Mouse (Mus musculus) heart, adult 9 months (tissue): ENCODE results near the gene Gpr146.
"Not testable (repeated sequence)": the region's sequence is repeated elsewhere in the genome, so short reads cannot be mapped to it uniquely, and the experiment has no call there.

ENCODE experiments used
- DNase-seq, 2 experiments: peaks; one replicate each; pipeline ENCODE4 v3.0.0; 2022; ENCODE audit warnings: low spot score in 2 of 2

Gene Gpr146

GRCm38 (mm10) chr5:139377468-139378270, at the start of gene Gpr146:
Gpr146 (plus strand) TSS chr5:139377697.
- peak; percentile 78 to 82 for DNase-seq

- no peak for DNase-seq
These were observed 46.7 kb upstream of the Gpr146 start for GRCm38 (mm10) chr5:139330766-139331165.

GRCm38 (mm10) chr5:139331742-139332141, 45.8 kb upstream of the Gpr146 start:
- peak in 1 of 2 experiments; percentile 70 for DNase-seq

- DNase-seq = no peak
These were observed 44.8 kb upstream of the Gpr146 start for GRCm38 (mm10) chr5:139332590-139333272.

GRCm38 (mm10) chr5:139333301-139334013, 44.0 kb upstream of the Gpr146 start:
- no peak for DNase-seq

GRCm38 (mm10) chr5:139334394-139334793, 43.1 kb upstream of the Gpr146 start:
- DNase-seq = not testable (repeated sequence)

GRCm38 (mm10) chr5:139335634-139336033, 41.9 kb upstream of the Gpr146 start:
- no peak for DNase-seq

- peak in 1 of 2 experiments; percentile 49 for DNase-seq
These were observed 39.6 kb upstream of the Gpr146 start for GRCm38 (mm10) chr5:139337826-139338370.

GRCm38 (mm10) chr5:139338403-139338802, 39.1 kb upstream of the Gpr146 start:
- no peak for DNase-seq

GRCm38 (mm10) chr5:139338891-139339290, 38.6 kb upstream of the Gpr146 start:
- no peak for DNase-seq

- DNase-seq = peak; percentile 77
These were observed 33.3 kb upstream of the Gpr146 start for GRCm38 (mm10) chr5:139344021-139344686.

- DNase-seq = peak; percentile 90 to 96
These were observed 32.7 kb upstream of the Gpr146 start for GRCm38 (mm10) chr5:139344687-139345363.

- DNase-seq = no peak
These were observed 32.2 kb upstream of the Gpr146 start for GRCm38 (mm10) chr5:139345364-139345714.

- DNase-seq = no peak
These were observed 30.3 kb upstream of the Gpr146 start for GRCm38 (mm10) chr5:139347225-139347624.

GRCm38 (mm10) chr5:139349713-139350112, 27.8 kb upstream of the Gpr146 start:
- no peak for DNase-seq

- no peak for DNase-seq
These were observed 26.4 kb upstream of the Gpr146 start, which contains the start of gene Cox19 for GRCm38 (mm10) chr5:139351134-139351533. Cox19 (minus strand) TSS chr5:139351418.

- no peak for DNase-seq
These were observed 25.9 kb upstream of the Gpr146 start for GRCm38 (mm10) chr5:139351628-139352027.

GRCm38 (mm10) chr5:139352317-139352716, 25.2 kb upstream of the Gpr146 start, which contains the start of gene Cyp2w1:
Cyp2w1 (plus strand) TSS chr5:139352617.
- DNase-seq = no peak

GRCm38 (mm10) chr5:139353496-139353895, 24.0 kb upstream of the Gpr146 start:
- DNase-seq = no peak

- DNase-seq = no peak
These were observed 23.6 kb upstream of the Gpr146 start for GRCm38 (mm10) chr5:139353946-139354345.
